ENCODE assay signal across 8 mouse cellular contexts in the genomic region with DNA sequence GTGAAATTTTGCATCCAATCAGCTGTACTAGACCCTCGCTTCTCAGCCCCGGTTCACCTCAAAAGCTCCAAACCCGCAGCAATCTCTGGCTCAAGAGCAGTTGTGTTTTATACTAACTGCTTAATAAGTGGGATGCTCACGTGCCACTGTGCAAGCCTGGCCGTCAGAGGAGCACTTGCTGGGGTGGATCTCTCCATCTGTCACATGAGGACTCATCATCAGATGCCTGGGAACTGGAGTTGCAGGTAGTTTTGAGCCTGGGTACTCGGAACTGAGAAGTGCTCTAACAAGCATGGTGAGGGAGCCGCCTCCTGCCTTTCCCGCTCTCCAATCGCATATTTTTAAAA. TPM values are rescaled to one million over a fixed set of nuclear protein-coding genes. Genes with fewer than 3 reads are reported as not detected.
DNase-seq lines count a peak whose midpoint lies in the region; ATAC-seq and TF ChIP-seq lines count a peak whose summit lies in the region.

No protein-coding gene starts in this region.

- intact Hi-C loops in heart, postnatal 14 days (cut with DNase I): loop anchor here (1.0 to 10.0 kb wide), 3 partner anchors 53 to 239 kb away; a partner anchor contains a TSS

- no peak for DNase-seq in heart, postnatal 14 days
- no peak for DNase-seq in forebrain, embryonic 10.5 days (ENCODE audit: extremely low spot score, low spot score)
- no peak for DNase-seq in limb, embryonic 14.5 days (ENCODE audit: low spot score)
- DNase-seq in adrenal gland, postnatal 25 days: no peak
- DNase-seq in urinary bladder, postnatal 36 days (ENCODE audit: low spot score in 2 of 2): no peak
- DNase-seq in thymus, adult 2 months: no peak

- no peaks in the 10 kb centered on the region for H3K27me3 ChIP-seq in heart, embryonic 15.5 days
- no peaks in the 10 kb centered on the region for H3K27me3 ChIP-seq in ES-Bruce4 (ENCODE audit: control insufficient read depth, insufficient read depth, low read length, poor library complexity, severe bottlenecking)
- H3K27me3 ChIP-seq in forebrain, embryonic 10.5 days (ENCODE audit: poor library complexity, severe bottlenecking): no peaks in the 10 kb centered on the region
- H3K27me3 ChIP-seq in limb, embryonic 14.5 days (ENCODE audit: control insufficient read depth, insufficient read depth, low read length): no peaks in the 10 kb centered on the region
- no peaks in the 10 kb centered on the region for H3K27me3 ChIP-seq in thymus, adult 2 months (ENCODE audit: control insufficient read depth, insufficient read depth, low read length)

- H3K9ac ChIP-seq in heart, embryonic 15.5 days: no peak overlapping the region
- peak overlapping the region; percentile 11 for H3K9ac ChIP-seq in ES-Bruce4 (ENCODE audit: low read depth, poor library complexity, severe bottlenecking)
- no peak overlapping the region for H3K9ac ChIP-seq in limb, embryonic 14.5 days (ENCODE audit: low read depth, low read length, severe bottlenecking)

- 21% methylated on average over 9 of the region's 9 CpGs for whole genome bisulfite sequencing in heart, embryonic 15.5 days
- 12% methylated on average over 9 of the region's 9 CpGs for WGBS in forebrain, embryonic 10.5 days
- 16% methylated on average over 9 of the region's 9 CpGs for WGBS in limb, embryonic 14.5 days
- WGBS in thymus, adult 2 months: 48% methylated on average over 9 of the region's 9 CpGs

- no peaks in the 10 kb centered on the region for H3K36me3 ChIP-seq in heart, embryonic 15.5 days
- no peaks in the 10 kb centered on the region for H3K36me3 ChIP-seq in ES-Bruce4 (ENCODE audit: control insufficient read depth, insufficient read depth, low read length, poor library complexity, severe bottlenecking)
- no peaks in the 10 kb centered on the region for H3K36me3 ChIP-seq in forebrain, embryonic 10.5 days (replicated peaks)
- no peaks in the 10 kb centered on the region for H3K36me3 ChIP-seq in limb, embryonic 14.5 days (ENCODE audit: control insufficient read depth, insufficient read depth, low read length)
- H3K36me3 ChIP-seq in thymus, adult 2 months (ENCODE audit: control insufficient read depth, insufficient read depth, low read length): no peaks in the 10 kb centered on the region

- TF ChIP-seq EP300 in ES-Bruce4 (IDR thresholded peaks at IDR 0.05; ENCODE audit: insufficient read depth, low read depth, low read length): no peak

- peak overlapping the region; percentile 12; the same call in 1 of the 2 replicates for H3K4me3 ChIP-seq in heart, embryonic 15.5 days
- peak overlapping the region; percentile 44 for H3K4me3 ChIP-seq in ES-Bruce4 (ENCODE audit: low read depth, low read length)
- H3K4me3 ChIP-seq in forebrain, embryonic 10.5 days: peak overlapping the region; percentile 40
- H3K4me3 ChIP-seq in limb, embryonic 14.5 days (replicated peaks; ENCODE audit: low read length): no peak overlapping the region
- no peak overlapping the region for H3K4me3 ChIP-seq in thymus, adult 2 months (ENCODE audit: control insufficient read depth, insufficient read depth, low read length)

- no peak for TF ChIP-seq POLR2A in ES-Bruce4 (IDR thresholded peaks at IDR 0.05; ENCODE audit: insufficient read depth, low read length)
- TF ChIP-seq POLR2A in limb, embryonic 14.5 days (IDR thresholded peaks at IDR 0.05; ENCODE audit: borderline replicate concordance, extremely low read depth, insufficient read depth, insufficient read length): no peak
- no peak for TF ChIP-seq POLR2A in thymus, adult 2 months (IDR thresholded peaks at IDR 0.05; ENCODE audit: control insufficient read depth, extremely low read depth, insufficient read depth, low read length, poor library complexity)

- no peak for TF ChIP-seq CTCF in ES-Bruce4 (IDR thresholded peaks at IDR 0.05; ENCODE audit: low read depth, low read length)
- TF ChIP-seq CTCF in thymus, adult 2 months (IDR thresholded peaks at IDR 0.05; ENCODE audit: borderline replicate concordance, control insufficient read depth, extremely low read depth, insufficient read depth, low read length, poor library complexity): no peak

- 0 out of 2 replicates have a peak, but pooled peaks cover 3% of the 10 kb centered on the region for H3K4me1 ChIP-seq in heart, embryonic 15.5 days (replicated peaks)
- no peaks in the 10 kb centered on the region for H3K4me1 ChIP-seq in ES-Bruce4 (ENCODE audit: control insufficient read depth, insufficient read depth, low read length)
- H3K4me1 ChIP-seq in forebrain, embryonic 10.5 days: peaks cover 17% of the 10 kb centered on the region
- peaks cover 3% of the 10 kb centered on the region; the same call in 1 of the 2 replicates for H3K4me1 ChIP-seq in limb, embryonic 14.5 days (ENCODE audit: control insufficient read depth, insufficient read depth, low read length)
- peaks cover 2% of the 10 kb centered on the region; the same call in 1 of the 2 replicates for H3K4me1 ChIP-seq in thymus, adult 2 months (replicated peaks; ENCODE audit: control insufficient read depth, insufficient read depth, low read length)

- ATAC-seq in heart, embryonic 15.5 days (replicated peaks; ENCODE audit: insufficient number of reproducible peaks, insufficient read depth, low FRiP score, low read depth): no peak
- no peak for ATAC-seq in limb, embryonic 14.5 days (ENCODE audit: low FRiP score, low read depth)

- peak overlapping the region; percentile 47 for H3K4me2 ChIP-seq in heart, embryonic 15.5 days
- peak overlapping the region; percentile 25; the same call in 1 of the 2 replicates for H3K4me2 ChIP-seq in limb, embryonic 14.5 days (replicated peaks; ENCODE audit: low read depth, low read length, severe bottlenecking)

- no peaks in the 10 kb centered on the region for H3K9me3 ChIP-seq in heart, embryonic 15.5 days (replicated peaks)
- no peaks in the 10 kb centered on the region for H3K9me3 ChIP-seq in ES-Bruce4 (replicated peaks; ENCODE audit: control insufficient read depth, insufficient read depth, low read length, poor library complexity, severe bottlenecking)
- no peaks in the 10 kb centered on the region for H3K9me3 ChIP-seq in forebrain, embryonic 10.5 days
- H3K9me3 ChIP-seq in limb, embryonic 14.5 days (ENCODE audit: control insufficient read depth, low read length): no peaks in the 10 kb centered on the region

- no peak overlapping the region for H3K27ac ChIP-seq in heart, embryonic 15.5 days
- H3K27ac ChIP-seq in ES-Bruce4 (ENCODE audit: insufficient read depth, low read length): no peak overlapping the region
- H3K27ac ChIP-seq in forebrain, embryonic 10.5 days: peak overlapping the region; percentile 9; the same call in 1 of the 2 replicates
- H3K27ac ChIP-seq in limb, embryonic 14.5 days (replicated peaks; ENCODE audit: low read depth, low read length): no peak overlapping the region
- no peak overlapping the region for H3K27ac ChIP-seq in thymus, adult 2 months (ENCODE audit: control insufficient read depth, insufficient read depth, low read length)

RNA-seq across cellular contexts. Expression of a gene that starts 44.0 kb away (rescaled TPM):
- polyA plus RNA-seq in heart, embryonic 15.5 days (2015; fragmentation: Nextera tagmentation; extraction: Ambion mirVana): 9.4 and 11.1 TPM in 2 replicates
- 10 to 100 TPM; 14.8 to 14.9 TPM for total RNA-seq in heart, postnatal 14 days (2021)
- 26.1 and 26.7 TPM in 2 replicates for polyA plus RNA-seq in ES-Bruce4 (2011; ENCODE audit: insufficient read depth, insufficient read length, low read depth, missing spikeins)
- polyA plus RNA-seq in forebrain, embryonic 10.5 days (2016; fragmentation: Nextera tagmentation; extraction: Ambion mirVana): 9.4 and 9.5 TPM in 2 replicates
- 23.0 and 26.5 TPM in 2 replicates for polyA plus RNA-seq in limb, embryonic 14.5 days (2012; rRNA removed)
- 19.3 and 21.5 TPM in 2 replicates for polyA plus RNA-seq in limb, embryonic 14.5 days (2014; fragmentation: Nextera tagmentation; extraction: Ambion mirVana)
- total RNA-seq in adrenal gland, postnatal 25 days (2021): 21.6 and 23.5 TPM in 2 replicates
- polyA plus RNA-seq in thymus, adult 2 months (2012; rRNA removed): 26.1 and 28.3 TPM in 2 replicates

RNA-seq across cellular contexts. Expression of a gene that starts 48.2 kb away (rescaled TPM):
- 9.6 and 12.8 TPM in 2 replicates for polyA plus RNA-seq in heart, embryonic 15.5 days (2015; fragmentation: Nextera tagmentation; extraction: Ambion mirVana)
- total RNA-seq in heart, postnatal 14 days (2021): 1 to 10 TPM; 5.7 to 6.1 TPM
- polyA plus RNA-seq in ES-Bruce4 (2011; ENCODE audit: insufficient read depth, insufficient read length, low read depth, missing spikeins): 39.6 and 42.4 TPM in 2 replicates
- 23.4 and 25.0 TPM in 2 replicates for polyA plus RNA-seq in forebrain, embryonic 10.5 days (2016; fragmentation: Nextera tagmentation; extraction: Ambion mirVana)
- 31.7 and 31.8 TPM in 2 replicates for polyA plus RNA-seq in limb, embryonic 14.5 days (2012; rRNA removed)
- polyA plus RNA-seq in limb, embryonic 14.5 days (2014; fragmentation: Nextera tagmentation; extraction: Ambion mirVana): 22.7 and 24.4 TPM in 2 replicates
- total RNA-seq in adrenal gland, postnatal 25 days (2021): 9.7 and 16.5 TPM in 2 replicates
- polyA plus RNA-seq in thymus, adult 2 months (2012; rRNA removed): 7.7 and 8.1 TPM in 2 replicates

Comparison
In these comparisons a context has a peak if more than half of its experiments do, and no peak if none do; other contexts are left out.
1. H3K4me3 ChIP-seq: peak in heart, embryonic 15.5 days (single experiment), ES-Bruce4 (single experiment) and forebrain, embryonic 10.5 days (single experiment); none in limb, embryonic 14.5 days (single experiment) and thymus, adult 2 months (single experiment).